Mouse (Mus musculus) embryonic facial prominence, embryonic 11.5 days (tissue): Measurements from ENCODE around the gene Ahrr. TPM values are rescaled to one million over a fixed set of nuclear protein-coding genes. Genes with fewer than 3 reads are reported as not detected.

Experiments used
- ATAC-seq: fragments of 200-750 bp; cut with Nextera tagmentation; replicated peaks from 2 replicates; pipeline ENCODE4 v1.8.0; 2017; ENCODE audit warnings: low read depth; ENCODE audit not compliant: insufficient number of reproducible peaks, low FRiP score, low TSS enrichment
- DNase-seq: peaks from one replicate; pipeline ENCODE4 v3.0.0-alpha.2; 2015; ENCODE audit warnings: low spot score
- H3K27ac ChIP-seq: fragments of 300-500 bp; sonication (generic); replicated peaks from 2 replicates; pipeline ENCODE4 v1.5.1; 2014; ENCODE audit warnings: mild to moderate bottlenecking, low read depth, low read length, control low read depth
- H3K27me3 ChIP-seq: fragments of 300-500 bp; sonication (generic); 2 replicates; pipeline ENCODE4 v1.6.1; 2014; ENCODE audit warnings: mild to moderate bottlenecking, low read length, moderate library complexity, mixed read lengths; ENCODE audit not compliant: control insufficient read depth, insufficient read depth
- H3K36me3 ChIP-seq: fragments of 300-500 bp; sonication (generic); replicated peaks from 2 replicates; pipeline ENCODE4 v1.6.1; 2014; ENCODE audit warnings: low read depth, mild to moderate bottlenecking, low read length, moderate library complexity, mixed read lengths; ENCODE audit not compliant: control insufficient read depth, insufficient read depth
- H3K4me1 ChIP-seq: fragments of 300-500 bp; sonication (generic); 2 replicates; pipeline ENCODE4 v1.6.1; 2014; ENCODE audit warnings: low read length, mixed read lengths; ENCODE audit not compliant: control insufficient read depth, insufficient read depth
- H3K4me2 ChIP-seq: fragments of 300-500 bp; sonication (generic); 2 replicates; pipeline ENCODE4 v1.6.1; 2014; ENCODE audit warnings: low read depth, mild to moderate bottlenecking, control low read depth, low read length, moderate library complexity
- H3K4me3 ChIP-seq: fragments of 300-500 bp; sonication (generic); 2 replicates; pipeline ENCODE4 v1.5.1; 2014; ENCODE audit warnings: low read depth, low read length, control low read depth
- H3K9ac ChIP-seq: fragments of 300-500 bp; sonication (generic); replicated peaks from 2 replicates; pipeline ENCODE4 v1.6.1; 2014; ENCODE audit warnings: mild to moderate bottlenecking, control low read depth, low read length
- H3K9me3 ChIP-seq: fragments of 300-500 bp; sonication (generic); replicated peaks from 2 replicates; pipeline ENCODE4 v1.6.1; 2016; ENCODE audit warnings: mild to moderate bottlenecking, low read length, inconsistent platforms, mixed read lengths; ENCODE audit not compliant: control insufficient read depth
- WGBS: fragments of 180-500 bp; shearing (Covaris S2); extraction: QIAGEN DNeasy Blood & Tissue Kit; methylation state at CpG from one replicate; pipeline ENCODE4 v1.1.7; 2014; 5-methylcytosine and 5-hydroxymethylcytosine counted together
- polyA plus RNA-seq: library from polyadenylated mRNA; unstranded; fragments of >200 nt; fragmentation: Nextera tagmentation; extraction: Ambion mirVana; gene quantifications from 2 replicates; pipeline ENCODE4 v1.2.1, GENCODE M21; 2014

Gene Ahrr
- 0.95 and 1.5 TPM in 2 replicates for polyA plus RNA-seq

- Histone ChIP-seq H3K4me3 (peak within 1 kb of the TSS; percentile 16; the same call in 1 of the 2 replicates), H3K27ac (no peak within 1 kb of the TSS), H3K36me3 (no peaks in the 10 kb centered on the region), H3K9ac (peak within 1 kb of the TSS; percentile 35; the same call in 1 of the 2 replicates), H3K9me3 (no peaks in the 10 kb centered on the region), H3K4me1 (no peaks in the 10 kb centered on the region), H3K27me3 (peaks cover 5% of the 10 kb centered on the region; the same call in 1 of the 2 replicates), H3K4me2 (peak within 1 kb of the TSS; percentile 48)
- DNase-seq = peak; percentile 70
- WGBS = under 1% methylated on average over 27 of the region's 27 CpGs
- ATAC-seq = peak; percentile 72; the same call in 1 of the 2 replicates
Measured at GRCm38 (mm10) chr13:74292167-74292566, at the start of gene Ahrr. TSS of gene Ahrr (minus strand) at chr13:74292331.

- Histone ChIP-seq H3K27ac (no peak overlapping the region), H3K4me3 (no peak overlapping the region), H3K4me2 (no peak overlapping the region), H3K27me3 (no peaks in the 10 kb centered on the region), H3K9ac (no peak overlapping the region), H3K36me3 (peaks cover 8% of the 10 kb centered on the region; the same call in 1 of the 2 replicates), H3K9me3 (no peaks in the 10 kb centered on the region), H3K4me1 (no peaks in the 10 kb centered on the region)
- no peak for ATAC-seq
- 56% methylated on average over 3 of the region's 3 CpGs for WGBS
- DNase-seq = peak; percentile 68
Measured at GRCm38 (mm10) chr13:74341036-74341435, 48.9 kb upstream of the Ahrr start.

- Histone ChIP-seq H3K9ac (no peak overlapping the region), H3K4me3 (no peak overlapping the region), H3K27ac (no peak overlapping the region), H3K4me1 (no peaks in the 10 kb centered on the region), H3K4me2 (no peak overlapping the region), H3K27me3 (no peaks in the 10 kb centered on the region), H3K36me3 (peaks cover 2% of the 10 kb centered on the region), H3K9me3 (no peaks in the 10 kb centered on the region)
- DNase-seq = peak; percentile 61
- ATAC-seq = no peak
Measured at GRCm38 (mm10) chr13:74329321-74329720, 37.2 kb upstream of the Ahrr start.

GRCm38 (mm10) chr13:74317170-74317849 is 25.2 kb upstream of the Ahrr start, which contains the start of gene Pdcd6:
TSS of gene Pdcd6 (minus strand) at chr13:74317580.
- peak; percentile 100 for ATAC-seq
- Histone ChIP-seq H3K9me3 (no peaks in the 10 kb centered on the region), H3K36me3 (peaks cover under 1% of the 10 kb centered on the region), H3K4me2 (peak within 1 kb of the TSS; percentile 69), H3K9ac (peak within 1 kb of the TSS; percentile 84), H3K27ac (peak within 1 kb of the TSS; percentile 10; the same call in 1 of the 2 replicates), H3K4me1 (no peaks in the 10 kb centered on the region), H3K27me3 (no peaks in the 10 kb centered on the region), H3K4me3 (peak within 1 kb of the TSS; percentile 65)
- WGBS = 1% methylated on average over 36 of the region's 36 CpGs
- DNase-seq = peak; percentile 98

GRCm38 (mm10) chr13:74316789-74317169 is 24.6 kb upstream of the Ahrr start:
- Histone ChIP-seq H3K27ac (peak overlapping the region; percentile 10; the same call in 1 of the 2 replicates), H3K9ac (peak overlapping the region; percentile 84), H3K9me3 (no peaks in the 10 kb centered on the region), H3K4me1 (no peaks in the 10 kb centered on the region), H3K27me3 (no peaks in the 10 kb centered on the region), H3K4me3 (peak overlapping the region; percentile 65), H3K4me2 (peak overlapping the region; percentile 69), H3K36me3 (no peaks in the 10 kb centered on the region; the same call in 1 of the 2 replicates)
- DNase-seq (no peak), ATAC-seq (no peak)
- 4% methylated on average over 15 of the region's 15 CpGs for WGBS

GRCm38 (mm10) chr13:74316386-74316785 is 24.3 kb upstream of the Ahrr start:
- DNase-seq (no peak), ATAC-seq (no peak)
- WGBS = 31% methylated on average over 4 of the region's 4 CpGs
- Histone ChIP-seq H3K4me2 (peak overlapping the region; percentile 69), H3K27ac (no peak overlapping the region), H3K27me3 (no peaks in the 10 kb centered on the region), H3K9me3 (no peaks in the 10 kb centered on the region), H3K9ac (peak overlapping the region; percentile 84), H3K36me3 (no peaks in the 10 kb centered on the region), H3K4me3 (peak overlapping the region; percentile 65), H3K4me1 (no peaks in the 10 kb centered on the region)

- H3K36me3 ChIP-seq = no peaks in the 10 kb centered on the region
- no peak overlapping the region for H3K4me3 ChIP-seq
- 96% methylated on average over 3 of the region's 3 CpGs for WGBS
- DNase-seq (no peak), ATAC-seq (no peak)
- H3K9me3 ChIP-seq = no peaks in the 10 kb centered on the region
- no peaks in the 10 kb centered on the region for H3K4me1 ChIP-seq
- no peaks in the 10 kb centered on the region for H3K27me3 ChIP-seq
- no peak overlapping the region for H3K9ac ChIP-seq
- no peak overlapping the region for H3K27ac ChIP-seq
- no peak overlapping the region for H3K4me2 ChIP-seq
Measured at GRCm38 (mm10) chr13:74314616-74315015, 22.5 kb upstream of the Ahrr start.

GRCm38 (mm10) chr13:74305780-74306179 is 13.6 kb upstream of the Ahrr start:
- Histone ChIP-seq H3K9ac (no peak overlapping the region), H3K4me2 (no peak overlapping the region), H3K4me3 (no peak overlapping the region), H3K4me1 (no peaks in the 10 kb centered on the region), H3K27ac (no peak overlapping the region), H3K27me3 (no peaks in the 10 kb centered on the region), H3K36me3 (peaks cover 4% of the 10 kb centered on the region; the same call in 1 of the 2 replicates), H3K9me3 (no peaks in the 10 kb centered on the region)
- no peak for ATAC-seq
- WGBS = 88% methylated on average over 1 of the region's 1 CpGs
- DNase-seq = no peak
